Mouse (Mus musculus) adrenal gland, adult 8-10 months (tissue): ENCODE measurements around the gene Dok5. TPM values are rescaled to one million over a fixed set of nuclear protein-coding genes. Genes with fewer than 3 reads are reported as not detected.

ENCODE experiments used
- total RNA-seq, 4 experiments: library from RNA; stranded (reverse); gene quantifications; 2 replicates each; pipeline ENCODE4 v1.2.4; 2022

Gene Dok5
- total RNA-seq, 4 experiments from 2014 or later = 0.25 to 0.84 (median 0.62) TPM

Other genes starting within 250 kb of the Dok5 start
- 10 to 100 TPM; 12.5 to 19.9 (median 17.5) TPM for gene Pfdn4, start 235.4 kb upstream of the Dok5 start, total RNA-seq
- gene Cyp24a1, start 234.7 kb upstream of the Dok5 start, total RNA-seq = not detected
- not detected for gene 4930470P17Rik, start 129.8 kb upstream of the Dok5 start, total RNA-seq